Mouse (Mus musculus) liver, embryonic 15.5 days (tissue): ENCODE results near the gene Mybpc2. TPM values are rescaled to one million over a fixed set of nuclear protein-coding genes. Genes with fewer than 3 reads are reported as not detected.

Experiments
- ATAC-seq: fragments of 200-750 bp; cut with Nextera tagmentation; 2 replicates; pipeline ENCODE4 v1.8.0; 2017; ENCODE audit warnings: moderate number of reproducible peaks, mild to moderate bottlenecking, moderate library complexity; ENCODE audit not compliant: insufficient read depth
- H3K27ac ChIP-seq: fragments of 300-500 bp; sonication (generic); replicated peaks from 2 replicates; pipeline ENCODE4 v1.5.1; 2015; ENCODE audit warnings: mild to moderate bottlenecking, inconsistent platforms
- H3K27me3 ChIP-seq: fragments of 300-500 bp; sonication (generic); 2 replicates; pipeline ENCODE4 v1.6.1; 2015; ENCODE audit warnings: mild to moderate bottlenecking, inconsistent platforms
- H3K36me3 ChIP-seq: fragments of 300-500 bp; sonication (generic); replicated peaks from 2 replicates; pipeline ENCODE4 v1.6.1; 2015; ENCODE audit warnings: moderate library complexity, mild to moderate bottlenecking, inconsistent platforms
- H3K4me1 ChIP-seq: fragments of 300-500 bp; sonication (generic); replicated peaks from 2 replicates; pipeline ENCODE4 v1.6.1; 2015; ENCODE audit warnings: inconsistent platforms
- H3K4me2 ChIP-seq: fragments of 300-500 bp; sonication (generic); 2 replicates; pipeline ENCODE4 v1.6.1; 2015; ENCODE audit warnings: moderate library complexity, mild to moderate bottlenecking, inconsistent platforms
- H3K4me3 ChIP-seq: fragments of 300-500 bp; sonication (generic); replicated peaks from 2 replicates; pipeline ENCODE4 v1.5.1; 2015; ENCODE audit warnings: mild to moderate bottlenecking, inconsistent platforms
- H3K9ac ChIP-seq: fragments of 300-500 bp; sonication (generic); 2 replicates; pipeline ENCODE4 v1.6.1; 2015; ENCODE audit warnings: moderate library complexity, mild to moderate bottlenecking, inconsistent platforms
- H3K9me3 ChIP-seq: fragments of 300-500 bp; sonication (generic); replicated peaks from 2 replicates; pipeline ENCODE4 v1.6.1; 2016; ENCODE audit warnings: inconsistent platforms
- WGBS: fragments of 180-500 bp; shearing (Covaris S2); methylation state at CpG from one replicate; pipeline ENCODE4 v1.1.7; 2015; ENCODE audit warnings: mixed read lengths; ENCODE audit not compliant: insufficient replicate concordance; 5-methylcytosine and 5-hydroxymethylcytosine counted together
- polyA plus RNA-seq: library from polyadenylated mRNA; unstranded; fragments of >200 nt; fragmentation: Nextera tagmentation; extraction: Ambion mirVana; gene quantifications from 2 replicates; pipeline ENCODE4 v1.2.1, GENCODE M21; 2015

Mybpc2 gene
- polyA plus RNA-seq = 0.08 and 0.10 TPM in 2 replicates

GRCm38 (mm10) chr7:44524502-44524901, at the start of gene Mybpc2:
Mybpc2 (minus strand) TSS chr7:44524656.
- Histone ChIP-seq H3K36me3 (no peaks in the 10 kb centered on the region), H3K4me2 (no peak within 1 kb of the TSS), H3K4me1 (peaks cover 21% of the 10 kb centered on the region), H3K27me3 (peaks cover 87% of the 10 kb centered on the region), H3K9ac (no peak within 1 kb of the TSS), H3K27ac (no peak within 1 kb of the TSS), H3K4me3 (no peak within 1 kb of the TSS), H3K9me3 (no peaks in the 10 kb centered on the region)
- no peak for ATAC-seq
- WGBS = 23% methylated on average over 12 of the region's 12 CpGs

GRCm38 (mm10) chr7:44572956-44573484, 48.6 kb upstream of the Mybpc2 start:
- Histone ChIP-seq H3K27ac (no peak overlapping the region), H3K9ac (no peak overlapping the region), H3K4me1 (no peaks in the 10 kb centered on the region), H3K9me3 (no peaks in the 10 kb centered on the region), H3K27me3 (peaks cover 5% of the 10 kb centered on the region; the same call in 1 of the 2 replicates), H3K36me3 (no peaks in the 10 kb centered on the region), H3K4me2 (peak overlapping the region; percentile 23; the same call in 1 of the 2 replicates), H3K4me3 (0 out of 2 replicates have a peak overlapping the region, but pooled peaks have one; percentile 4)
- no peak for ATAC-seq
- WGBS = 50% methylated on average over 5 of the region's 5 CpGs

GRCm38 (mm10) chr7:44572213-44572701, 47.8 kb upstream of the Mybpc2 start, which contains the start of gene Napsa:
Napsa (plus strand) TSS chr7:44572380.
- no peaks in the 10 kb centered on the region for H3K36me3 ChIP-seq
- peaks cover 5% of the 10 kb centered on the region; the same call in 1 of the 2 replicates for H3K27me3 ChIP-seq
- no peak within 1 kb of the TSS for H3K27ac ChIP-seq
- H3K4me3 ChIP-seq = 0 out of 2 replicates have a peak within 1 kb of the TSS, but pooled peaks have one; percentile 15
- WGBS = 13% methylated on average over 7 of the region's 7 CpGs
- H3K4me2 ChIP-seq = no peak within 1 kb of the TSS; the same call in 1 of the 2 replicates
- H3K9me3 ChIP-seq = no peaks in the 10 kb centered on the region
- peak; percentile 15; the same call in 1 of the 2 replicates for ATAC-seq
- no peak within 1 kb of the TSS for H3K9ac ChIP-seq
- H3K4me1 ChIP-seq = no peaks in the 10 kb centered on the region

GRCm38 (mm10) chr7:44571811-44572210, 47.4 kb upstream of the Mybpc2 start:
- H3K4me3 ChIP-seq = no peak overlapping the region
- no peak overlapping the region for H3K27ac ChIP-seq
- ATAC-seq = no peak
- 73% methylated on average over 4 of the region's 4 CpGs for WGBS
- no peak overlapping the region; the same call in 1 of the 2 replicates for H3K4me2 ChIP-seq
- no peaks in the 10 kb centered on the region for H3K9me3 ChIP-seq
- H3K4me1 ChIP-seq = no peaks in the 10 kb centered on the region
- H3K27me3 ChIP-seq = peaks cover 5% of the 10 kb centered on the region; the same call in 1 of the 2 replicates
- no peaks in the 10 kb centered on the region for H3K36me3 ChIP-seq
- no peak overlapping the region for H3K9ac ChIP-seq

- Histone ChIP-seq H3K4me1 (no peaks in the 10 kb centered on the region), H3K4me3 (no peak overlapping the region), H3K27me3 (peaks cover 5% of the 10 kb centered on the region; the same call in 1 of the 2 replicates), H3K9ac (no peak overlapping the region), H3K36me3 (no peaks in the 10 kb centered on the region), H3K9me3 (no peaks in the 10 kb centered on the region), H3K4me2 (no peak overlapping the region), H3K27ac (no peak overlapping the region)
- ATAC-seq = no peak
- WGBS = 54% methylated on average over 6 of the region's 6 CpGs
Observed at GRCm38 (mm10) chr7:44570989-44571388, 46.5 kb upstream of the Mybpc2 start.

- Histone ChIP-seq H3K4me1 (no peaks in the 10 kb centered on the region), H3K4me3 (no peak overlapping the region), H3K36me3 (no peaks in the 10 kb centered on the region), H3K4me2 (no peak overlapping the region), H3K9ac (no peak overlapping the region), H3K27me3 (peaks cover 5% of the 10 kb centered on the region; the same call in 1 of the 2 replicates), H3K27ac (no peak overlapping the region), H3K9me3 (no peaks in the 10 kb centered on the region)
- 50% methylated on average over 9 of the region's 9 CpGs for WGBS
- ATAC-seq = no peak
Observed at GRCm38 (mm10) chr7:44568803-44569202, 44.3 kb upstream of the Mybpc2 start.

GRCm38 (mm10) chr7:44565414-44565813, 41.0 kb upstream of the Mybpc2 start:
- Histone ChIP-seq H3K4me1 (no peaks in the 10 kb centered on the region), H3K27ac (no peak overlapping the region), H3K4me2 (no peak overlapping the region), H3K9ac (no peak overlapping the region), H3K9me3 (no peaks in the 10 kb centered on the region), H3K27me3 (peaks cover 3% of the 10 kb centered on the region; the same call in 1 of the 2 replicates), H3K36me3 (no peaks in the 10 kb centered on the region), H3K4me3 (no peak overlapping the region)
- WGBS = 37% methylated on average over 6 of the region's 6 CpGs
- no peak for ATAC-seq

GRCm38 (mm10) chr7:44564486-44564885, 40.0 kb upstream of the Mybpc2 start:
- ATAC-seq = no peak
- H3K27me3 ChIP-seq = 0 out of 2 replicates have a peak, but pooled peaks cover 3% of the 10 kb centered on the region
- no peak overlapping the region for H3K9ac ChIP-seq
- H3K4me2 ChIP-seq = no peak overlapping the region
- no peaks in the 10 kb centered on the region for H3K36me3 ChIP-seq
- H3K4me1 ChIP-seq = no peaks in the 10 kb centered on the region
- H3K4me3 ChIP-seq = no peak overlapping the region
- WGBS = 70% methylated on average over 10 of the region's 10 CpGs
- H3K27ac ChIP-seq = no peak overlapping the region
- no peaks in the 10 kb centered on the region for H3K9me3 ChIP-seq

- no peaks in the 10 kb centered on the region for H3K36me3 ChIP-seq
- no peak for ATAC-seq
- no peak overlapping the region for H3K4me3 ChIP-seq
- 32% methylated on average over 8 of the region's 8 CpGs for WGBS
- no peaks in the 10 kb centered on the region for H3K9me3 ChIP-seq
- no peaks in the 10 kb centered on the region for H3K4me1 ChIP-seq
- H3K27me3 ChIP-seq = peaks cover 3% of the 10 kb centered on the region; the same call in 1 of the 2 replicates
- H3K27ac ChIP-seq = no peak overlapping the region
- H3K9ac ChIP-seq = no peak overlapping the region
- H3K4me2 ChIP-seq = no peak overlapping the region
Observed at GRCm38 (mm10) chr7:44563284-44563683, 38.8 kb upstream of the Mybpc2 start.

GRCm38 (mm10) chr7:44560435-44561400, 36.3 kb upstream of the Mybpc2 start:
- 48% methylated on average over 18 of the region's 18 CpGs for WGBS
- H3K36me3 ChIP-seq = no peaks in the 10 kb centered on the region
- no peak overlapping the region for H3K27ac ChIP-seq
- no peak for ATAC-seq
- H3K4me2 ChIP-seq = no peak overlapping the region
- no peak overlapping the region for H3K4me3 ChIP-seq
- H3K9me3 ChIP-seq = no peaks in the 10 kb centered on the region
- H3K9ac ChIP-seq = no peak overlapping the region
- H3K27me3 ChIP-seq = peaks cover 3% of the 10 kb centered on the region; the same call in 1 of the 2 replicates
- H3K4me1 ChIP-seq = no peaks in the 10 kb centered on the region

GRCm38 (mm10) chr7:44557629-44558028, 33.2 kb upstream of the Mybpc2 start:
- H3K27me3 ChIP-seq = peaks cover 3% of the 10 kb centered on the region; the same call in 1 of the 2 replicates
- H3K4me3 ChIP-seq = no peak overlapping the region
- H3K4me2 ChIP-seq = no peak overlapping the region
- H3K4me1 ChIP-seq = peaks cover 16% of the 10 kb centered on the region
- H3K9ac ChIP-seq = no peak overlapping the region
- ATAC-seq = no peak
- H3K36me3 ChIP-seq = peaks cover under 1% of the 10 kb centered on the region; the same call in 1 of the 2 replicates
- WGBS = 55% methylated on average over 2 of the region's 2 CpGs
- no peak overlapping the region for H3K27ac ChIP-seq
- no peaks in the 10 kb centered on the region; the same call in 1 of the 2 replicates for H3K9me3 ChIP-seq
